Mouse (Mus musculus) layer of hippocampus, postnatal 25 days (tissue): ENCODE results near the gene Gm3233. TPM values are rescaled to one million over a fixed set of nuclear protein-coding genes. Genes with fewer than 3 reads are reported as not detected.
"Not testable (repeated sequence)": the region's sequence is repeated elsewhere in the genome, so short reads cannot be mapped to it uniquely, and the experiment has no call there.

Experiments
- DNase-seq, 2 experiments: peaks; one replicate each; pipeline ENCODE4 v3.0.0; 2022; ENCODE audit warnings: mixed read lengths in 2 of 2, low spot score in 1 of 2; ENCODE audit errors: extremely low spot score in 1 of 2
- total RNA-seq, 2 experiments: library from RNA; stranded (reverse); gene quantifications; 2 replicates each; pipeline ENCODE4 v1.2.3; 2021

Gene Gm3233
- total RNA-seq, result not detected

DNA sequence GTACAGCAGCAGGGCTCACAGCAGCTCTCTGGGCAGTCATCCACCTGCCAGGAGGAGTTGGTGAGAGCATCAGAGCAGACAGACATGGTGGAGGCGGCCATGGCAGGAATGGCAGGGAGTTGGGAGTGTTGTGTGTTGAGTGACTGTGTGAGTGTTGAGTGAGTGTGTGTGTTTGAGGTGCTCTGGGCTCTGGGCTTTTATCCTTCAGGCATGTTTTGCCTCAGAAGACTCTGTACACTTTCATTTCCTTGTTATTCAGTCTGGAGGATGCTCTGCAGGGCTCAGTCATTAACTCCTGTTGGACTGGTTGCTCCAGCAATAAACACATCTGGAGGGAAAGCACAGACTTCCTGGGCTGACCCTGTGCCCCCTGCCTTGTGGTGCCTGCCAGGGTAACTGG lies at the start of gene Gm3233:
Gene Gm3233 (minus strand): TSS at position 101 of the 400 bp plus-strand sequence.
- not testable (repeated sequence) for DNase-seq

DNA sequence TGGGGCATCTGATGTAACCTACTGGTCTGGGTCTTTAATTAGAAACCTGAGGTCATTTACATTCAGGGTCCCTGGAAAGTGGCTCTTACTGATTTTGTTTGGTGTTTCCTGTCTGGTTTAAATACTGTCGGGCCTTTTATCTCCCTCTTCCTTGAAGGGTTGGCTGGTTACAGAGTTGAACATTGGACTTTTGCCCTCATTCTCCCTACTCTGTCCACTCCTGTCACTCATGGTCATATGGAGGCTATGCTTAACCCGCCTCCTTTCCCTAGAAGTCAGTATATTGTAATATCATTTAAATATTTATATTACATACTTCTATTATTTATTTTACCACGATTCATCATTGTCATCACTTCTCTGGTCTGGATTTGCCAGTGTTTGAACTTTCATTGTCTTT lies 44.6 kb upstream of the Gm3233 start:
- DNase-seq, result no peak

DNA sequence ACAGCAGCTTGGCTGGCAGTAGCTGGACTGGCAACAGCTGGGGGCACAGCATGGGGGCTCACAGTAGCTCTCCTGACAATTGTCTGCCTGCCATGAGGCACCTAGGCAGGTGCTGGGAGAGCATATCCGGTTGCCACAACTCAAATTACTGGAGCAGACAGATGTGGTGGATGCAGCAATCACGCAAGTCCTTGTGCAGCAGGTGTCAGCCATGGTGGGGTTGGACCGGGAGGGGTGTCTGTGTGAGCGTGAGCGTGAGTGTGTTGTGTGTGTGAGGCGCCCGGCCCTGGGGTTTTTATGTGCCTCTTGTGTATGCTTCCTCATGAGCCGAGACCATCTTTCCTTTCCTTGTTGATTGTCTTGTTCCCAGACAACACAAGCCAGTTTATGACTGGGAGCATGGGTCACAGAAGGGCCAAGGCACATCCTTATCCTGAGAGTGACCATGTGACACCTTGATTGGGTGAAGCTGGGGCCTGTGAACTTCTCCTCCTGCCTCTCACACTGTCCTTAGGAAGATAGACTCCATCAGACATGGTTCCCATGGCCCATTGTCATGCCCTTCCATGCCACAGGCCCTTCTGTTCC lies 39.5 kb upstream of the Gm3233 start, which contains the start of gene Gm19668:
Gene Gm19668 (minus strand): TSS at position 213 of the 588 bp plus-strand sequence.
- no peak for DNase-seq

DNA sequence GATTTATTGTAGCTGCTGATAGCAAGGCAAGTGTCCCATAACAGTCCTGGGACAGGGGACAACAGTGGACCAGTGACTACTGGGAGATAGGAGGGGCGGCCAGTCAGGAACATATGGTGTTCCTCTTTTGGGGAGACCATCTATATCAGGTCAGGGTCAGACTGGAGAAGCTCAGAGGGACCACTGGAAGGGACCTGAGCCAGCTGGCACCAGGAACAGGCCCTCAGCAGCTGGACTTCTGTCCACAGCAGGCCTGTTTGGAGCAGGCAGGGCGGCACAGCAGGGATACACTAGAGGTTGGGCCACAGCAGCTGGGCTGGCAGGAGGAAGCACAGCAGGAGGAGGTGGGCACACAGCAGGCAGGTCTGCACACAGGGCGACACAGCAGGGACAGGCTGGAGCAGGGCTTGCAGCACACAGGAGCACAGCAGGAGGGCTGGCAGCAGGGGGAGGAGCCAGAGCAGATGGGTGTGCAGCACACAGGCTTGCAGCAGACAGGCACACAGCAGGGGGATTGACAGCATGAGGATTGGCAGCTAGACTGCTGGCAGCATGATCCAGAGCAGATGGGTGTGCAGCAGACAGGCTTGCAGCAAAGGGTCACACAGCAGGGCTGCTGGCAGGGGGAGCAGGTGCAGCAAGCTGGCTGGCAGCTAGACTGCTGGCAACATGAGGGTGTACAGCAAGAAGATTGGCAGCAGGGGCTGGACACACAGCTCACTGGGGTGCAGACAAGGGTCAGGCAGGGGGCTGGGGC lies 38.9 kb upstream of the Gm3233 start:
- not testable (repeated sequence) for DNase-seq

DNA sequence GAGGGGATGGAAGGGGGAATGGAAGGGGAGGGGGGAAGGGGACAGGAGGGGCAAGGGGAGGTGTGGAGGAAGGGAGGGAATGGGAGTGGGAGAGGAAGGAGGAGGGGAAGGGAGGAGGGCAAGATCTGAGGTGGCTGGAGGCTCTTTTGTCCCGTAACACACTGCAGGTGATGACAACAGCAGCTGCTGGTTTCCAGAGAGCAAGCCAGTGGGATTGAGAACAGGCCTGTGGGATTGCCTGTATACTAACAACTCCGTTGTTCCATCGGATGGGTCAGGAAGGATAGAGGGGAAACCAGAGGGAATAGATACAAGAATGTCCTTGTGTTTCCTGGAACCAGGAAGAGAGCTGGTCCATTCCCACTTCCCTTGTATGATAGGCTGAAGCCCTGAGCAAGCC lies 38.2 kb upstream of the Gm3233 start:
- DNase-seq, result no peak

DNA sequence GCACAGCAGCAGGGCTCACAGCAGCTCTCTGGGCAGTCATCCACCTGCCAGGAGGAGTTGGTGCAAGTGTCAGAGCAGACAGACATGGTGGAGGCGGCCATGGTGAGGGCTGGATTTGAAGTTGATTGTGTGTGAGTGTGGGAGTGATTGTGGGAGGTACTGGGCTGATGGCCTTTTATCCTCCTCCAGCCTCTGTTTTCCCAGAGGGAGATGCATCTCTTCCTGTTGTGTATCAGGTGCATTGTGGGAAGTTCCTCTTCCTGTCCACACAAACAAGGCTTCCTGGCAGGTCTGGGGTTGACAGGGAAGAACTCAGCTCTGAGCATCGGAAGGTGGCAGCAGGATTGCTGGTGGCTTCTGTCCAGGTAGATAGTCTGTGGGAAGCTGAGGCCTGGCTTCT lies 35.5 kb upstream of the Gm3233 start, which contains the start of gene Gm9639:
Gene Gm9639 (minus strand): TSS at position 101 of the 400 bp plus-strand sequence.
- DNase-seq, result no peak

DNA sequence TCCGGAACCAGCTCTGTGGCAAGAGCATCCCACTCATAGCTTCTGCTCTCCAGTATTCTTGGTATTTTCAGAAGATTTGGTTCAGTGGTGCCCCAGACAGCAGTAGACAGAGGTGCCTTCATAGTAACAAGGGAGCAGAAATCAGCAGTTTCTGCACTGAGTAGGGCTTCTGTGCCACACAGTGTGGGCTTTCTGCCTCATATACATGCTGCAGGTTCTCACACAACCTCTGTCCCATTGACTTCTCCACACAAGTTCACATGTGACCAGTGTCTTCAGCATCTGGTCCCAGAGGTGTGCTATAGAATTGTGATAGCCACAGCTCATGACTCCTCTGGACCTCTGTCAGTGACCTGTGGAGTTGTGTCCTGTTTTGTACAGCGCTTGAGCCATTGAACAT lies 29.1 kb upstream of the Gm3233 start:
- DNase-seq, result no peak

DNA sequence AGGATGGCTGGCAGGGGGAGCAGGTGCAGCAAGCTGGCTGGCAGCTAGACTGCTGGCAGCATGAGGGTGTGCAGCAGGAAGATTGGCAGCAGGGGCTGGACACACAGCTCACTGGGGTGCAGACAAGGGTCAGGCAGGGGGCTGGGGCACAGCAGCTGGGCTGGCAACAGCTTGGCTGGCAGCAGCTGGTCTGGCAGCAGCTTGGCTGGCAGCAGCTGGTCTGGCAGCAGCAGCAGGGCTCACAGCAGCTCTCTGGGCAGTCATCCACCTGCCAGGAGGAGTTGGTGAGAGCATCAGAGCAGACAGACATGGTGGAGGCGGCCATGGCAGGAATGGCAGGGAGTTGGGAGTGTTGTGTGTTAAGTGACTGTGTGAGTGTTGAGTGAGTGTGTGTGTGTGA lies 28.4 kb upstream of the Gm3233 start, which contains the start of gene Gm7137:
Gene Gm7137 (minus strand): TSS at position 325 of the 400 bp plus-strand sequence.
- DNase-seq, result not testable (repeated sequence)

DNA sequence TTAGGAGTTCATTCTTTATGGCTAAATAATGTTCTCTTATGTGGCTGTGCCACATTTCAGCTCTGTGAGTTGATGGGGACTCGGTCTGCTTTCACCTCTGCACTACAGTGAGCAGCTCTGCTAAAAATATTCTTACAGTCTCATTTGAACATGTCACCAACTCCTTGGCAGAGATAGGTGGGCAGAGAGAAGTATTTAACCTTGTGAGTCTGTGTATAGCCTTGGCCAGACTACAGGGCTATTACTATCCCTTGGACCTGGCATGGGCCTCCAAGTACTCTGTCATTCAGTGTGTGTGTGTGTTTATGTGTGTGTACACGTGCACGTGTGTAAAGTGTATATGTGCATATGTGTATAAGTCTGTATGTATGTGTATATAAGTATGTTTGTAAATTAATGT lies 23.9 kb upstream of the Gm3233 start:
- not testable (repeated sequence) for DNase-seq

DNA sequence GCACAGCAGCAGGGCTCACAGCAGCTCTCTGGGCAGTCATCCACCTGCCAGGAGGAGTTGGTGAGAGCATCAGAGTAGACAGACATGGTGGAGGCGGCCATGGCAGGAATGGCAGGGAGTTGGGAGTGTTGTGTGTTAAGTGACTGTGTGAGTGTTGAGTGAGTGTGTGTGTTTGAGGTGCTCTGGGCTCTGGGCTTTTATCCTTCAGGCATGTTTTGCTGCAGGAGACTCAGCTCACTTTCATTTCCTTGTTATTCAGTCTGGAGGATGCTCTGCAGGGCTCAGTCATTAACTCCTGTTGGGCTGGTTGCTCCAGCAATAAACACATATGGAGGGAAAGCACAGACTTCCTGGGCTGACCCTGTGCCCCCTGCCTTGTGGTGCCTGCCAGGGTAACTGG lies 23.0 kb upstream of the Gm3233 start, which contains the start of gene Gm3250:
Gene Gm3250 (minus strand): TSS at position 101 of the 400 bp plus-strand sequence.
- not testable (repeated sequence) for DNase-seq

DNA sequence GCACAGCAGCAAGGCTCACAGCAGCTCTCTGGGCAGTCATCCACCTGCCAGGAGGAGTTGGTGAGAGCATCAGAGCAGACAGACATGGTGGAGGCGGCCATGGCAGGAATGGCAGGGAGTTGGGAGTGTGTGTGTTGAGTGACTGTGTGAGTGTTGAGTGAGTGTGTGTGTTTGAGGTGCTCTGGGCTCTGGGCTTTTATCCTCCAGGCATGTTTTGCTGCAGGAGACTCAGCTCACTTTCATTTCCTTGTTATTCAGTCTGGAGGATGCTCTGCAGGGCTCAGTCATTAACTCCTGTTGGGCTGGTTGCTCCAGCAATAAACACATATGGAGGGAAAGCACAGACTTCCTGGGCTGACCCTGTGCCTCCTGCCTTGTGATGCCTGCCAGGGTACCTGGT lies 17.4 kb upstream of the Gm3233 start, which contains the start of gene Gm7138:
Gene Gm7138 (minus strand): TSS at position 101 of the 400 bp plus-strand sequence.
- DNase-seq, result not testable (repeated sequence)

DNA sequence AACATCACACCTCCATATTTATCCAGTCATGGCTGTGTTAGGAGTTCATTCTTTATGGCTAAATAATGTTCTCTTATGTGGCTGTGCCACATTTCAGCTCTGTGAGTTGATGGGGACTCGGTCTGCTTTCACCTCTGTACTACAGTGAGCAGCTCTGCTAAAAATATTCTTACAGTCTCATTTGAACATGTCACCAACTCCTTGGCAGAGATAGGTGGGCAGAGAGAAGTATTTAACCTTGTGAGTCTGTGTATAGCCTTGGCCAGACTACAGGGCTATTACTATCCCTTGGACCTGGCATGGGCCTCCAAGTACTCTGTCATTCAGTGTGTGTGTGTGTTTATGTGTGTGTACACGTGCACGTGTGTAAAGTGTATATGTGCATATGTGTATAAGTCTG lies 12.7 kb upstream of the Gm3233 start:
- not testable (repeated sequence) for DNase-seq

DNA sequence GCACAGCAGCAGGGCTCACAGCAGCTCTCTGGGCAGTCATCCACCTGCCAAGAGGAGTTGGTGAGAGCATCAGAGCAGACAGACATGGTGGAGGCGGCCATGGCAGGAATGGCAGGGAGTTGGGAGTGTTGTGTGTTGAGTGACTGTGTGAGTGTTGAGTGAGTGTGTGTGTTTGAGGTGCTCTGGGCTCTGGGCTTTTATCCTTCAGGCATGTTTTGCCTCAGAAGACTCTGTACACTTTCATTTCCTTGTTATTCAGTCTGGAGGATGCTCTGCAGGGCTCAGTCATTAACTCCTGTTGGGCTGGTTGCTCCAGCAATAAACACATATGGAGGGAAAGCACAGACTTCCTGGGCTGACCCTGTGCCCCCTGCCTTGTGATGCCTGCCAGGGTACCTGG lies 11.7 kb upstream of the Gm3233 start, which contains the start of gene Gm3238:
Gene Gm3238 (minus strand): TSS at position 101 of the 400 bp plus-strand sequence.
- DNase-seq, result not testable (repeated sequence)

DNA sequence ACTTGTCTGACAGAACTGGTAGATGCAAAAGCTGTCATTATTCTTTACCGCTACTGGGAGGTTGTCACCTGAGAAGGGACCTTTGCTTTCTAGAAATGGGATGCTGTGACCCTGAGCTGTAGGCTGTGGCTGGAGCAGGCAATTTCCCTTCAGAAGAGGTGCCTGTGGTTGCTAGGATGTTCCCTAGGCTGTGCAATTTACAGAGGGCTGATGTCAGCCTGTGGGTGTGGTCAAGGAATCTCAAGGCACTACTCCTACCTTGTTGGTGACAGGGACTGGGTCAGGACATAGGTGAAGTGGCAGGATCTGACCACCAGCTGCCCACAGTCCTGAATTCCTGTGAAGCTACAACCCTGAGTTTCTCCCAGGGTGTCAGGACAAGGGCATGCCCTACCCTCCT lies 10.2 kb upstream of the Gm3233 start:
- no peak for DNase-seq

DNA sequence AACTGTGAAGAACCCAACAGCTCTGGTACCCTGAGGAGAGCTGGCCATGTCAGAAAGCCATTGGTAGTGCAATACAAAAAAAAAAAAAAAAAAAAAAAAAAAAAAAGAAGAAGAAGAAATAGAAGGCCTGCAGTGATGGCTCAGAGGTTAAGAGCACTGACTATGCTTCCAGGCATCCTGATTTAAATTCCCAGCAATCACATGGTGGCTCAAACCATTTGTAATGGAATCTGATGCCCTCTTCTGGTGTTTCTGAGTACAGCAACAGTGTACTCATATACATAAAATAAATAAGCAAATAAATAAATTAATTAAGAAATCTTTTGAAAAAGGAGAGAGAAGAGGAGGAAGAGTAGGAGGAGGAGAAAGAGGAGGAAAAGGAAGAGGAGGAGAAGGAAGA lies 6.0 kb downstream of the Gm3233 start:
- no peak for DNase-seq

DNA sequence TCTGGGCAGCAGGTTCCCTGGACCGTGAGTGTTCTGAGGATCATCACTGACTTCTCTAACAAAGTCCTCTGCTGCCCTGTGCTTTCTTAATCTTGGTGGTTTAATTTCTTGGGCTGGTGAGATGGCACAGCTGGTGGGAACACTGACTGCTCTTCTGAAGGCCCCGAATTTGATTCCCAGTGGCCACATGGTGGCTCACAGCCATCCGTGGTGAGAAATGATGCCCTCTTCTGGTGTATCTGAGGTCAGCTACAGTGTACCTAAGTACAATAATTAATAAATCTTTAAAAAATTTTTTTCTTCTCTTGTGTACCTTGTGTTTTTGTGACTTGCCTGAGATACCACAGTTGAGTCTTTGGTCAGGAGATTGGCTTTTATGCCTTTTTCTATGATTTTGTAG lies 7.2 kb downstream of the Gm3233 start:
- not testable (repeated sequence) for DNase-seq

DNA sequence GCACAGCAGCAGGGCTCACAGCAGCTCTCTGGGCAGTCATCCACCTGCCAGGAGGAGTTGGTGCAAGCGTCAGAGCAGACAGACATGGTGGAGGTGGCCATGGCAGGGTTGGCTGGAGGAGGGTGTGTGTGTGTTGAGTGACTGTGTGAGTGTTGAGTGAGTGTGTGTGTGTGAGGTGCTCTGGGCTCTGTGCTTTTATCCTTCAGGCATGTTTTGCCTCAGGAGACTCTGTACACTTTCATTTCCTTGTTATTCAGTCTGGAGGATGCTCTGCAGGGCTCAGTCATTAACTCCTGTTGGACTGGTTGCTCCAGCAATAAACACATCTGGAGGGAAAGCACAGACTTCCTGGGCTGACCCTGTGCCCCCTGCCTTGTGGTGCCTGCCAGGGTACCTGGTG lies 8.2 kb downstream of the Gm3233 start, which contains the start of gene Gm9736:
Gene Gm9736 (minus strand): TSS at position 101 of the 400 bp plus-strand sequence.
- not testable (repeated sequence) for DNase-seq

DNA sequence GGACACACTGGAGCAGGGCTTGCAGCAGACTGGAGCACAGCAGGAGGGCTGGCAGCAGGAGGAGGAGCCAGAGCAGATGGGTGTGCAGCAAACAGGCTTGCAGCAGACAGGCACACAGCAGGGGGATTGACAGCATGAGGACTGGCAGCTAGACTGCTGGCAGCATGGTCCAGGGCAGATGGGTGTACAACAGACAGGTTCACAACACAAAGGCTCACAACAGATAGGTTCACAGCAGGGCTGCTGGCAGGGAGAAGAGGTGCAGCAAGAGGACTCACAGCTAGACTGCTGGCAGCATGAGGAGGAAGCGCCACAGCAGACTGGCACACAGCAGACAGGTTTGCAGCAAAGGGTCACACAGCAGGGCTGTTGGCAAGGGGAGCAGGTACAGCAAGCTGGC lies 8.8 kb downstream of the Gm3233 start:
- not testable (repeated sequence) for DNase-seq

DNA sequence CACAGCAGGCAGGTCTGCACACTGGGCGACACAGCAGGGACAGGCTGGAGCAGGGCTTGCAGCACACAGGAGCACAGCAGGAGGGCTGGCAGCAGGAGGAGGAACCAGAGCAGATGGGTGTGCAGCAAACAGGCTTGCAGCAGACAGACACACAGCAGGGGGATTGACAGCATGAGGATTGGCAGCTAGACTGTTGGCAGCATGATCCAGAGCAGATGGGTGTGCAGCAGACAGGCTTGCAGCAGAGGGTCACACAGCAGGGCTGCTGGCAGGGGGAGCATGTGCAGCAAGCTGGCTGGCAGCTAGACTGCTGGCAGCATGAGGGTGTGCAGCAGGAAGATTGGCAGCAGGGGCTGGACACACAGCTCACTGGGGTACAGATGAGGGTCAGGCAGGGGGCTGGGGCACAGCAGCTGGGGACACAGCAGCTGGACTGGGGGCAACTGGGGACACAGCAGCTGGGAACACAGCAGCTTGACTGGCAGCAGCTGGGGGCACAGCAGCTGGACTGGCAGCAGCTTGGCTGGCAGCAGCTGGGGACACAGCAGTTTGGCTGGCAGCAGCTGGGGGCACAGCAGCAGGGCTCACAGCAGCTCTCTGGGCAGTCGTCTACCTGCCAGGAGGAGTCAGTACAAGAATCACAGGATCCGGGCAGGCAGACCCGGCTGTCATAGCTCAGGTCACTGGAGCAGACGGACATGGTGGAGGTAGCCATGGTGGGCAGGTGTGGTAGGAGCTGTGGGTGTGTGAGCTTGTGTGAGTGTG lies 17.4 kb downstream of the Gm3233 start, which contains the start of gene Gm18596:
Gene Gm18596 (minus strand): TSS at position 715 of the 765 bp plus-strand sequence.
- peak in 1 of 2 experiments; percentile 8 for DNase-seq

DNA sequence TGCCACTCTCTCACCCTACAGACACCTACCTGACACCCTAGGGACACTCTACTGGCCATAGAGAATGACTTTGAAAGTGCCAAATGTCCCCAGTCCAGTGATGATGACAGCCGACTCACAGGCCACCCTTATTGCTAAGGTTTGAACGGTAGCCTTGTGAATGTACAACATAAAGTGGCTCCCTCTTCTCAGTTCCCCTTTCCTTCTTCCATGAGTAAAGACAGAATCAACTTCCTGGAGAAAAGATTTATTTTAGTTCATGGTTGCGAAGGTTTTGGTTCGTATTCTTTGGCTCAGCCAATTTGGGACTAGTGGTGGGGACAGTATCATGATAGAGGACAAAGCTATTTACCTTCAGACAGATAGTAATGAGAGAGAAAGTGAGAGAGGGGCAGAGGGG lies 20.6 kb downstream of the Gm3233 start:
- no peak for DNase-seq
